Mouse (Mus musculus) hindbrain, embryonic 14.5 days (tissue): ENCODE results near the gene Cdc34b. TPM values are rescaled to one million over a fixed set of nuclear protein-coding genes. Genes with fewer than 3 reads are reported as not detected.

ENCODE experiments used
- ATAC-seq: fragments of 200-750 bp; cut with Nextera tagmentation; 2 replicates; pipeline ENCODE4 v1.8.0; 2017; ENCODE audit warnings: moderate number of reproducible peaks, mild to moderate bottlenecking, moderate TSS enrichment, moderate library complexity; ENCODE audit not compliant: low FRiP score
- DNase-seq: peaks from one replicate; pipeline ENCODE4 v3.0.0-alpha.2; 2015; ENCODE audit warnings: low spot score
- H3K27ac ChIP-seq: fragments of 300-500 bp; sonication (generic); 2 replicates; pipeline ENCODE4 v1.5.1; 2014; ENCODE audit warnings: mild to moderate bottlenecking, moderate library complexity
- H3K27me3 ChIP-seq: fragments of 300-500 bp; sonication (generic); 2 replicates; pipeline ENCODE4 v1.6.1; 2014; ENCODE audit warnings: mild to moderate bottlenecking, low read length, mixed read lengths; ENCODE audit not compliant: control insufficient read depth, insufficient read depth
- H3K36me3 ChIP-seq: fragments of 300-500 bp; sonication (generic); replicated peaks from 2 replicates; pipeline ENCODE4 v1.6.1; 2014; ENCODE audit not compliant: control insufficient read depth, insufficient read depth
- H3K4me1 ChIP-seq: fragments of 300-500 bp; sonication (generic); replicated peaks from 2 replicates; pipeline ENCODE4 v1.6.1; 2014; ENCODE audit warnings: antibody characterized with exemption, low read length, mixed read lengths; ENCODE audit not compliant: control insufficient read depth, insufficient read depth
- H3K4me2 ChIP-seq: fragments of 300-500 bp; sonication (generic); replicated peaks from 2 replicates; pipeline ENCODE4 v1.6.1; 2014; ENCODE audit warnings: mild to moderate bottlenecking, moderate library complexity
- H3K4me3 ChIP-seq: fragments of 300-500 bp; sonication (generic); replicated peaks from 2 replicates; pipeline ENCODE4 v1.5.1; 2014; ENCODE audit warnings: mild to moderate bottlenecking, low read length
- H3K9ac ChIP-seq: fragments of 300-500 bp; sonication (generic); 2 replicates; pipeline ENCODE4 v1.6.1; 2014
- H3K9me3 ChIP-seq: fragments of 300-500 bp; sonication (generic); 2 replicates; pipeline ENCODE4 v1.6.1; 2016; ENCODE audit warnings: low read length; ENCODE audit not compliant: control insufficient read depth
- WGBS: fragments of 180-500 bp; shearing (Covaris S2); extraction: QIAGEN DNeasy Blood & Tissue Kit; methylation state at CpG from one replicate; pipeline ENCODE4 v1.1.7; 2014; 5-methylcytosine and 5-hydroxymethylcytosine counted together
- polyA plus RNA-seq: library from polyadenylated mRNA; unstranded; fragments of >200 nt; fragmentation: Nextera tagmentation; extraction: Ambion mirVana; gene quantifications from 2 replicates; pipeline ENCODE4 v1.2.1, GENCODE M21; 2014

Cdc34b gene
- polyA plus RNA-seq, 1 experiment from 2014 or later, result not detected

GRCm38 (mm10) chr11:94729565-94729964, 12.0 kb upstream of the Cdc34b start:
- 32% methylated on average over 4 of the region's 4 CpGs for WGBS
- Histone ChIP-seq H3K9me3 (no peaks in the 10 kb centered on the region), H3K27me3 (no peaks in the 10 kb centered on the region), H3K4me2 (no peak overlapping the region), H3K27ac (no peak overlapping the region), H3K36me3 (no peaks in the 10 kb centered on the region), H3K4me3 (no peak overlapping the region), H3K4me1 (no peaks in the 10 kb centered on the region), H3K9ac (no peak overlapping the region)
- DNase-seq, result no peak
- ATAC-seq, result no peak

- H3K27me3 ChIP-seq, result no peaks in the 10 kb centered on the region
- H3K9me3 ChIP-seq, result no peaks in the 10 kb centered on the region
- no peak overlapping the region for H3K4me3 ChIP-seq
- H3K4me1 ChIP-seq, result no peaks in the 10 kb centered on the region
- no peak overlapping the region for H3K4me2 ChIP-seq
- no peak overlapping the region for H3K9ac ChIP-seq
- WGBS, result 29% methylated on average over 5 of the region's 5 CpGs
- ATAC-seq (no peak), DNase-seq (peak; percentile 87)
- no peak overlapping the region for H3K27ac ChIP-seq
- H3K36me3 ChIP-seq, result no peaks in the 10 kb centered on the region
These were observed 11.3 kb upstream of the Cdc34b start for GRCm38 (mm10) chr11:94730261-94730660.

- DNase-seq (no peak), ATAC-seq (no peak)
- Histone ChIP-seq H3K36me3 (no peaks in the 10 kb centered on the region), H3K27me3 (no peaks in the 10 kb centered on the region), H3K9me3 (no peaks in the 10 kb centered on the region), H3K27ac (no peak overlapping the region), H3K4me3 (no peak overlapping the region), H3K9ac (no peak overlapping the region), H3K4me1 (no peaks in the 10 kb centered on the region), H3K4me2 (no peak overlapping the region)
- 91% methylated on average over 12 of the region's 12 CpGs for WGBS
These were observed 10.4 kb upstream of the Cdc34b start for GRCm38 (mm10) chr11:94731229-94731628.

- no peak overlapping the region for H3K27ac ChIP-seq
- H3K4me3 ChIP-seq, result no peak overlapping the region
- ATAC-seq (no peak), DNase-seq (no peak)
- 47% methylated on average over 8 of the region's 8 CpGs for WGBS
- no peaks in the 10 kb centered on the region for H3K4me1 ChIP-seq
- no peak overlapping the region for H3K9ac ChIP-seq
- no peak overlapping the region for H3K4me2 ChIP-seq
- H3K27me3 ChIP-seq, result no peaks in the 10 kb centered on the region
- no peaks in the 10 kb centered on the region for H3K36me3 ChIP-seq
- H3K9me3 ChIP-seq, result no peaks in the 10 kb centered on the region
These were observed 8.8 kb upstream of the Cdc34b start for GRCm38 (mm10) chr11:94732773-94733172.

GRCm38 (mm10) chr11:94735746-94736145, 5.8 kb upstream of the Cdc34b start:
- WGBS, result 66% methylated on average over 2 of the region's 2 CpGs
- no peak overlapping the region for H3K4me2 ChIP-seq
- no peak overlapping the region for H3K4me3 ChIP-seq
- no peak for ATAC-seq
- no peak overlapping the region for H3K9ac ChIP-seq
- H3K27ac ChIP-seq, result no peak overlapping the region
- no peak for DNase-seq
- H3K9me3 ChIP-seq, result no peaks in the 10 kb centered on the region
- H3K36me3 ChIP-seq, result no peaks in the 10 kb centered on the region
- no peaks in the 10 kb centered on the region for H3K27me3 ChIP-seq
- H3K4me1 ChIP-seq, result no peaks in the 10 kb centered on the region

GRCm38 (mm10) chr11:94752946-94753713, 11.5 kb downstream of the Cdc34b start:
- 62% methylated on average over 2 of the region's 2 CpGs for WGBS
- no peak for ATAC-seq

GRCm38 (mm10) chr11:94759916-94760315, 18.3 kb downstream of the Cdc34b start:
- H3K27me3 ChIP-seq, result no peaks in the 10 kb centered on the region
- no peaks in the 10 kb centered on the region for H3K36me3 ChIP-seq
- DNase-seq, result no peak
- no peak overlapping the region for H3K4me2 ChIP-seq
- ATAC-seq, result no peak
- H3K4me3 ChIP-seq, result no peak overlapping the region
- 90% methylated on average over 6 of the region's 6 CpGs for WGBS
- H3K27ac ChIP-seq, result no peak overlapping the region
- H3K9ac ChIP-seq, result no peak overlapping the region
- H3K9me3 ChIP-seq, result no peaks in the 10 kb centered on the region
- H3K4me1 ChIP-seq, result no peaks in the 10 kb centered on the region

More at GRCm38 (mm10) chr11:94752946-94753713, 11.5 kb downstream of the Cdc34b start:
- Histone ChIP-seq H3K27me3 (no peaks in the 10 kb centered on the region), H3K4me1 (no peaks in the 10 kb centered on the region), H3K4me2 (no peak overlapping the region), H3K9me3 (no peaks in the 10 kb centered on the region), H3K9ac (no peak overlapping the region), H3K36me3 (no peaks in the 10 kb centered on the region), H3K27ac (no peak overlapping the region), H3K4me3 (no peak overlapping the region)
- DNase-seq, result no peak

GRCm38 (mm10) chr11:94760364-94760763, 18.8 kb downstream of the Cdc34b start:
- no peak overlapping the region for H3K27ac ChIP-seq
- H3K9me3 ChIP-seq, result no peaks in the 10 kb centered on the region
- H3K36me3 ChIP-seq, result no peaks in the 10 kb centered on the region
- no peaks in the 10 kb centered on the region for H3K27me3 ChIP-seq
- no peak overlapping the region for H3K9ac ChIP-seq
- DNase-seq (no peak), ATAC-seq (no peak)
- H3K4me3 ChIP-seq, result no peak overlapping the region
- WGBS, result 90% methylated on average over 3 of the region's 3 CpGs
- H3K4me1 ChIP-seq, result no peaks in the 10 kb centered on the region
- H3K4me2 ChIP-seq, result no peak overlapping the region

GRCm38 (mm10) chr11:94760799-94761198, 19.2 kb downstream of the Cdc34b start:
- no peaks in the 10 kb centered on the region for H3K36me3 ChIP-seq
- no peaks in the 10 kb centered on the region for H3K27me3 ChIP-seq
- H3K27ac ChIP-seq, result no peak overlapping the region
- WGBS, result 84% methylated on average over 7 of the region's 7 CpGs
- no peak overlapping the region for H3K9ac ChIP-seq
- no peak for ATAC-seq
- no peak for DNase-seq
- H3K4me2 ChIP-seq, result no peak overlapping the region
- no peak overlapping the region for H3K4me3 ChIP-seq
- H3K9me3 ChIP-seq, result no peaks in the 10 kb centered on the region
- no peaks in the 10 kb centered on the region for H3K4me1 ChIP-seq

GRCm38 (mm10) chr11:94762281-94762680, 20.7 kb downstream of the Cdc34b start:
- Histone ChIP-seq H3K4me1 (no peaks in the 10 kb centered on the region), H3K36me3 (no peaks in the 10 kb centered on the region), H3K4me2 (no peak overlapping the region), H3K27me3 (no peaks in the 10 kb centered on the region), H3K4me3 (no peak overlapping the region), H3K9me3 (no peaks in the 10 kb centered on the region), H3K27ac (no peak overlapping the region), H3K9ac (no peak overlapping the region)
- 83% methylated on average over 1 of the region's 1 CpGs for WGBS
- DNase-seq, result no peak
- ATAC-seq, result no peak
